Mouse (Mus musculus) T-cell, adult 2 months (primary cell): Measurements from ENCODE around the gene Crispld2.

ENCODE experiments used
- DNase-seq: peaks from one replicate; pipeline ENCODE4 v3.0.0; 2022; ENCODE audit warnings: low spot score

The Crispld2 gene

DNA sequence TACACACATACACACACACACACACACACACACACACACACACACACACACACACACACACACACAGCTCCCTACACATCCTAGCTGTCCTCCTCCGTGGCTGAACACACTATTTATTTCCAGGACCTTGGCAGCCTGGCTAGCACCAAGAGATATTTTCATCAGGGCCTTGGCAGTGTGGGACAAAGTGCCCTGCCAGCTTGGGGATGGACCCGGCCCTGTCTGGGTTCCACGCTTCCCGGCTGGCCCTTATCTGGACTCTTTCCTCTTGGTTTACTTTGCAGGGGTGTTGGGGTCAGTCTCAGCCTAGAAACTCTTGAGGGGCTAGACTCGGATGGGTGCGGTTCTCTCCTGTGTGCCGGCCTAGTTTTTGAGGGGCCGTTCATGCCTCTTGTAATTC lies 8.2 kb downstream of the Crispld2 start:
- DNase-seq, result no peak

DNA sequence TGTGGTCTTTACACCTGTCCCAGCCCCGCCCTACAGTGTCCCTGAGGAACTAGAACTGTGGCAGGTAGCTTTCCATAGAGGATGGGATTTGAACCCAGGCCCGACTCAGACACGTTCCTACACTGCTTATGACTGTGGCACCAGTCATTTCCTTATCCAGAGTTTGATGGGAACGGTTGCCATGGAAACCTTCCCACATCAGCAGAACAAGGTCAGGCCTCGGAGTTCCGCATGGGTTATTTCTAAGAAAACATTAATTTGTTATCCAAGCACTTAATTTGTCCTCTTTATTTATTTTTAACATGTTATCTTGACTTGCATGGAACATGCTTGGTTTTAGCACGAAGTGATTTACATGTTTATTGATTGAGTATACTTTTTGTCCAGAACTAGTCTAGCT lies 9.5 kb downstream of the Crispld2 start:
- no peak for DNase-seq

DNA sequence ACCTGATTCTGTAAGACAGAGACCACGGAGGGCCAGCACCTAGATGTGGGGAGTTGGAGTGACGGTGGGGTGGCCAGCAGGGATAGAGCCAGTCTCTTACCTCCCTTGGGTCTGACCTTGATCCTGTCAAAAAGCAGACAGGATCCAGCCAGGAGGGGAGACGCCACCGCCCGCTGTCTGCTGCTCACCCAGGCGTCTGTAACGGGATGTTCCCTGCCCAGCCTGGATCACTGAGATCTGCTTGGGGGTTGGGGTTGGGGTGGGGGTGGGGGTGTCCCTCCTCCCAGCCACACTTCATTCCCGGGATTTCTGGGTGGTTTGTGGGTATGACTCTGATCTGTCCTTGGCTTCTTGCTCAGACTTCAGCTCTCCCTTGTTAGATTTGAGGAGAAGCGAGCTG lies 10.1 kb downstream of the Crispld2 start:
- no peak for DNase-seq

DNA sequence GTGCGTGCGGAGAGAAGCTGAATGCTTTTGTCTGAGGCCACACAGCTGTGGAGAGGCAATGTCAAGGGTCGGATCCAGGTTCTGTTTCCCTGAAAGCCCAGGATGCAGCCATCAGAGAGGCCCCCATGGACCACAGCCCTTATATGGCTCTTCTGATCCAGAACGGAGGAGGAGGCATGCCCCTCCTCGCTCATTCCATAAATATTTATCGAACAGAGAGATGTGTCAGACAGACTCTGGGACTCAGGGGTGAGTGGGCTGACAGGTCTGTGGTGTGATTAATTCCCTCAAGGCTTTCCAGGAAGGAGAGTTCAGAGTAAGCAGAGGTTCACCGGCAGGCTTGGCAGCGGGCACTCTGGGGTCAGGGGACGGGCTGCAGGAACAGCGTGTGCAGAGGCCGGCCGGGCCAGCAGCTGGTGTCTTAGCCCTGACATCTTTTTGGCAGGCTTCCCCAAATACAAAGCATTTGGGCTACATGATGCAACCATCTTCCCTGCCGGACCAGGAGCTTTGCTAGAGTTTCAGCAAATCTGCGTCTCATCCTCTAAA lies 12.0 kb downstream of the Crispld2 start:
- DNase-seq, result no peak

DNA sequence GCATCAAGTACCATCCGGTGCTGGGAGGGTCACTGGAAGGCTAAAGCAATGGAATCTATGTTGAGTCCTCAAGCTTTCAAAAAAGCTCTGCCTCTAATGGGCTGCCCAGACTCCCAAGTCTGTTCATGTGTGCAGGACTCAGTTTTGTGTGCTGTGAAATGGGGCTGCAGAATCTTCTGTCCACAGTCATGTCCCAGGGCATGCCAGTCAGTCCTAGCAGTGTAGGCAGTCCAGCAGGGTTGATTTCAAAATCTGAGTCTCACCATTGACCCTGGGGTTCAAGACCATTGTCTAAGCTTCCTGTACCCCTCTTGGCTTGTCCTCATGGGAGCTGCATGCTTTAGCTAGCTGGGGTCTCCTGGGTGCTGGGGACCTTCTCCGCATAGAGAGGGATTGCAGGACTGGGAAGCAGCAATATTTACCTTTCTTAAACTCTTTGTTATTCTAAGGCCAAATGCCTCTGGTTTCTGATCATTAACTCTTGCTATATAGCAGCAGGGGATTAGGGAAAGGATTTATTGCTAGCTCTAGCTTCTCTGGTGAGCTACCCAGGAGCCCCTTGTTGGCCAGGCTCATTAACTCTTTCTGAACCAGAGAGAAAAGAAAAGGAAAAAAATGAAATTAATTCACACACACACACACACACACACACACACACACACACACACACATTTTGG lies 12.6 kb downstream of the Crispld2 start:
- no peak for DNase-seq

DNA sequence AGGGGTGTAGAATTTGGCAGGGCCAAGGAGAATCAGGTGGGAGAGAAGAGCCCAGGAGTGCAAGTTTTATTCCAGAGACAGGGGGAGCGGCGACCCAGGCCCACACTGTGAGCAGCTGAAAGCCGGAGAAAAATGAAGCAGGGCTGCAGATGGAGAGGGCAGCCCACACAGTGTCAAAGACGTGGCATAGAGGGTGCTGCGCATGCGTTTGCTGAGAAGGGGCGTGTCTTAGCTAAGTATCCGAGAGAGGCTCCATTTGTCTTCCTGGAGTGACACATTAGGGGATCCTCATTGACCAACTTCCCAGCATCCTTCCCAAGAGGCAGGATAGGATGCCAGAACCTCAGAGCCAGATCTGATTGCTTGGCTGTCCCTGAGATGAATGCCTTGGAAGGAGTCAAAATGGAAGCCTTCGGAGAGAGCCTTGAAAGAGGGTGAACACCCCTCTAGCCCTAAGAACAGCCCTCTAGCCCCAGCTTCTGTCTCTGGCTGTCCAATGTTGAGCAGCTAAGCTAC lies 14.5 kb downstream of the Crispld2 start:
- no peak for DNase-seq

DNA sequence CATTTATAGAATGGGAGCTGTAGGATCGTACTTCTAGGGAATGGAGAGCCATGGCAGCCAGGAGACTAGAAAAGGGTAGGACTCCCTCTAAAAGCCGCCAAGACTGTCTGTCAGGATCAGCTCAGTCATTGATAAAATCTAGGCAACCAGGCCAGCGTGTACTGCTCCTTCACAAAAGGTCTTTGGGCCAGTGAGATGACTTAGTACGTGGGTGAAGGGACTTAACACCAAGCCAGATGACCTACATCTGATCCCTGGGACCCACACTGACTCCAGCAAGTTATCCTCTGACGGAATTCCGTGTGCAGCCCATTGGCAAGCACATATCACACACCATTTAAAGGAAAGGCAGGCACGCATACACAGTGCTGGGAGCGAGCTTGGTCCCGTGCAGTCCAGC lies 14.9 kb downstream of the Crispld2 start:
- DNase-seq, result no peak

DNA sequence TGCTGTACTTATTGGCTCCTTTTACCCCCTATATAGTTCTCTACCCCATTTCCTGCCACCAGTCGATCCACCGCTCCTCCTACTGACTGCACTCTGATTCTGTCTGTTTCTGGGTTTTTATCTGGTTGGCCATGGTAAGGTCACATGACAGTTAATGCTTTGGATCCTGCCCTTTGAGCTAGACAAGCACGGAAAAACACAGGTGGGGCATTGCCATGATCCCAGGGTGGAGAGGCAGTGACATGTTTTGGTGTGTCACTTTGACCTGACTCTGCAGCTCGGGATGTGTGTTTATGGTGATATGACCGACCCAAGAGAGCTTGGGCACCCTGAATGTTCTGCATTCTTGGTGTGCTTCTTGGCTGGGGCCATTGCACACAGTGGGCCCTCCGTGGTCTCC lies 17.0 kb downstream of the Crispld2 start:
- DNase-seq, result no peak

DNA sequence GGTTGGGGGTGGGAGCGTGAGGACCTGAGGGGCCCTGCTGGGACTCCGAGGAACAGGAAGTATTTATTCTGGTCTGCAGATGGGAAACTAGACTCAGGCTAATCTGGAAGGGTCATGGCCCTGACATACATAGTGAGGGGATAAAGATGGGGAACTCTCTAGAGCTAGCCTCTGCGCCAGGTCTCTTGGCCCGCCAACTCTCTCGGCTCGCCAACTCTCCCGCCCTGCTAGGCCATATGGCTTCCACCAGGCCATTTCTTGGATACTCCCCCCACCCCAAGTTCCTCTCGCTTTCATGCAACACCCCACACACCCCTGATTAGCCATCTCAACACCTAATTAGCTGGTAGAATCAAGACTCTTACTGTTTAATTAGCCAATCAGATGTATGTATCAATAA lies 20.3 kb downstream of the Crispld2 start:
- no peak for DNase-seq

DNA sequence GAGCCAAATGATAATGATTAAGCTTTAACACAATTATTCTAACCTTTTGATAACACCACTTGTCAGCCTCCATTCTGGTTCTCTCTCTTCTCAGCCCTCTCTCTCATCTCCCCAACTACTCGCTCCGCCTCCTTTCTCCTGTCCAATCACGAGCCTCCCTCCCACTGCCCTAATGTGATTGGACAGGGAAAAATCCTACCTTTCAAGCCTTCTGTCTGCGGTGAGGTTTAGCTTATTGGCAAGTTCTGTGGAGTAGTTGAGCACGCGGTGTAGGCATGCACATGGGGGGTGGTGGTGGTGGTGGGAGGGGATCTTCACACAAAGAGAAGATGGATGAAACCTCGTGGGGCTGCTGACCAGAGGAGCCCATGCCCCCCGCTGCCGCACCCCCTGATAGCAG lies 20.7 kb downstream of the Crispld2 start:
- no peak for DNase-seq

DNA sequence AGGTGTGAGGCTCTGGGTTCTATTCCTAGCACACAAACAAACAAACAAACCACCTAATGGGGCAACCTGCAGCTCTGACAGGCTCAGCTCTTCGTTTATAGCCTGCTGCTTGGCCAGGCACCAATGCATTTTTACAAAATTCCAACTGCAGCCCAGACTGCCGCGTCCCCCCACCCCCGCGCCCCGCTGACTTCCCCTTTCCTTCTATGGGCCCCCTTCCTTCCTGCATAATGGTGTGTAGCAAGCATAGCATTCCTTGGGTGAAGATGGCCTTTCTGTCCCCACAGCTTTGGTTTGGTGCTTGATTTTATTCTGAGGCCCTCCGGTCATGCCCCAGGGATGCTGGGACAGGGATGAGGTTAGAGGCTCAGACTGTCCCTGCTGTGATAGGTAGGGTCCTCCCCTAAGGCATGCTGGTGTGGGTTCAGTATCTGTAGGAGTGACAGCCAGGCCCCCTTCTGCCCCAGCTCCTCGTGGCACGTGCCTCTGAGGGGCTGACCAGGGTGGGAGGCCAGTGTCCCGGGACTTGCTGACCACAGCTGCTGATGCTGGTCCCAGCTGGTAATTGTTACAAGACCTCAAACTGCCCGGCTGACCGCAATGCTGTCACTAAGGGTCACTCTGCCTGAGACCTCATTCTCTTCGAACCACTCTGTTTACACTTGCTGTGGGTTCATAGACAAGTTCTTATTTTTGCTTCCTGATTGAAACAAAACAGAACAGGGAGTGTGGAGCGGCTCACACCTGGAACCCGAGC lies 22.2 kb downstream of the Crispld2 start:
- no peak for DNase-seq

DNA sequence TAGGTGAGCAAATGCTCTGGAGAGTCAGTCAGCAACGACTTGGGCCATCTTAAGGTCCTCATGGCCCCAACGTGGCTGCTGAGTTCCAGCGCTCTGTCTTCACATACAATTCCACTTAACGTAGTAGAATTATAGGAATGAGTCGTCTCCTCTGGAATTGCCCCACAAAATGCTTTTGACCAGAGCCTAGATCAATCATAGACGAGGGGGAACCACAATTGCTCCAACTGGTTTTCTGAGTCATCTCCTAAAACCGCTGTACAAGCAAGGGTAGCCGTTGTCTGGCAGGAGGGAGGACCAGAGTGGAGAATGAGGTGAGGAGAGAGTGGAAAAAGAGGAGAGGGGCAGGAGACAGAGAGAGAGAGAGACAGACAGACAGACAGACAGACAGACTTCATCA lies 23.7 kb downstream of the Crispld2 start:
- no peak for DNase-seq

DNA sequence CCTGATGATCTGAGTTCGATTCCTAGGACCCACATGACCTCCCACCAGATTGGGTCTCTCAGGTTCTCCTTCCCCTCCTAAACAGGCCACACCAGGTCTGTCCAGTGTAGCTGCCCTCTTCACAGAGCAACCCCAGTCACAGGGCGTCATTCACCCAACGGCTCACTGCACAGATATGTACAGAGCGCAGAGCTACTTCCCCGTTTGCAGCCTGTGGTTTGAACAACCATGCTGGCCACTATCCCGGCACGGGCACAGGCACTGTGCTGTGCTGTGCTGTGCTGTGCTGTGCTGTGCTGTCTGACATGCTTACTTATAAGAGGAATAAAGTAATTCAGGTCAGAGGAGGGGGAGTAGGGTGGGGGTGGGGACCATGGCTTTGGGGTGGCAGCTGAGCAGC lies 24.2 kb downstream of the Crispld2 start:
- DNase-seq, result no peak

DNA sequence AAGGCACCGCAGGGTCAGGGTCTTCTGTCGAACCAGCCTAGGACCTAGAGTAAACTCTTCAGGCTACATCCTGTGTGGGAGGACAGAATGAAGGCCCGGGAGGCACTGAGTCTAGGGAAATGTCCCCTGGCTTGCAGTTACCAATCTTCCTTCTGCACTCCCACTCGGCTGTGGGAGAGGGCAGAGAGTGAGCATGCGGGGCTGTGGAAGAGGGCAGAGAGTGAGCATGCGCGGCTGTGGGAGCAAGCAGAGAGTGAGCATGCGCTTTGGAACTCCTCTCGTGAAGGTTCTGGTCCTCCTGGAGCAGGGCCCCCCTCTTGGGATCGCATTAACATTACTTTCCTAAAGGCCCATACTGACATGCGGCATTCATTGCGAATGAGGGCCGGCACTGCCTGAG lies 25.1 kb downstream of the Crispld2 start:
- no peak for DNase-seq

DNA sequence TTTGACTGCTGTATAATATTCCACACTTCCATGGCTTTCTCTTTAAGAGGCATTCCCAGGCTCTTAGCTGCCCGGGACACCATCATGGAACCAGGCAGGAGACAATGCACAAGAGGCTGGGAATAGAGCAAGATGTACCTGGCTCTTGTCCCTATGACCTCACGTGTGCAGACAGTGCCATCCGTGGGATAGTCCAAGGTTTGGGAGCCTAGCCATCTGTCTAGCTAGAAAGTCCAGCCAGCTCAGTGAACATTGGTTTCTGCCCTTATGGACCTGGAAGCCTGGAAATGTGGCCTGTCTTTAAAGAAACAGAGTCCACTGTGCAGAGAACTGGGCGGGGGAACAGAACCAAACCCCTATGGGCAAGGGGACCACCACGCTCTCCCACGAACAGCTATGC lies 25.5 kb downstream of the Crispld2 start:
- DNase-seq, result no peak

DNA sequence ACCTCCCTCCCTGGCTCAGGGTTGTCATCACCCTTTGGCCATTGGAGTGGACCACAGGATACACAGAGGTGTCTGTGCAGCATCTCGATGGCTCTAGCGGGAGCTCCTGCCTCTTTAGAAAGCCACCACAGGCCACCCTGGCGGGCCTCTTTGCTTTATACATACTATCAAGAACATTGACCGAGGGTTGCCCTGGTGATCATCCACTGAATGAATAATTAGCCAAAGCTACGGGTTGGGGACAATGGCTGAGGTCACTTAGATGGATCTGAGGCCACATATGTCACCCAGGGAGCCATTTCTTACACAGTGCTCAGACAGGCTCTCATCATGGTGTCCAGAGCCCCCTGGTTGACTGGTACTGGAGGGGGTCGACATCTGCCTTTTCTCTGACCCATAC lies 26.1 kb downstream of the Crispld2 start:
- DNase-seq, result no peak

DNA sequence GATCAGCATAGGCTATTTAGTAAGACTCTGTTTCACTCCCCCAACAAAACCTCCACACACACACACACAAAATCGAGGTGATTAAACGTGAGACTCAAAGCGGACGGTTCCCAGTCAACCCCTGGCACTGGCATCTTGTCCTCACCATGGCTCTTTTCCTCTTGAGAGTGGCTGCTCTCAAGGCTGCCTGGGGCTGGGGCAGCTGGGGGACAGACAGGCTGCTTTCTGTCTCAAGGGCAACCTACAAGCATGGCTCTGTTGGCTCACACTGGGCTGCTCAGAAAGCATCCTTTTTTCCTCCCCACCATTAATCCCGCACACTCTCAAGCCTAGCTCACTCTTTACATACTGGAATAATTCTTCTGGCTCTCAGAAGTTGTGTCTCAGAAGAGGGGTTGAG lies 27.1 kb downstream of the Crispld2 start:
- DNase-seq, result no peak

DNA sequence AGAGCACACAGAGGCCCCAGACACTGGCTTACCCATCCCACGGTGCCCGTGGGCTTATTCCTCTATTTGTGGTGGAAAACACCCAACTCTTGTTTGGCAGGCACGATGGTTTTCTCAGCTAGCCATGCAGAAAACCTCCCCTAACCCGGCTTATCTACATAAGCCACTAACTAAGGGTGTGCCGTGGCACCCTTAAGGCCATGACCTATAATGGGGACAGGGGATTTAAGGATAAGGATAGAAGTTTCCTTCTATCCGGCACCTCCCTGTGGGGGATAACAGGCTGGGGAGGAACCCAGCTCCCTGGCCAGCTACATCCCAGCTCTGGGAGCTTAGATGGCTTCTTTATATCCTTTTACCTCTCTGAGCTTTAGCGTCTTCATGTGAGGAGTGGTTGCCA lies 28.1 kb downstream of the Crispld2 start:
- DNase-seq, result no peak

DNA sequence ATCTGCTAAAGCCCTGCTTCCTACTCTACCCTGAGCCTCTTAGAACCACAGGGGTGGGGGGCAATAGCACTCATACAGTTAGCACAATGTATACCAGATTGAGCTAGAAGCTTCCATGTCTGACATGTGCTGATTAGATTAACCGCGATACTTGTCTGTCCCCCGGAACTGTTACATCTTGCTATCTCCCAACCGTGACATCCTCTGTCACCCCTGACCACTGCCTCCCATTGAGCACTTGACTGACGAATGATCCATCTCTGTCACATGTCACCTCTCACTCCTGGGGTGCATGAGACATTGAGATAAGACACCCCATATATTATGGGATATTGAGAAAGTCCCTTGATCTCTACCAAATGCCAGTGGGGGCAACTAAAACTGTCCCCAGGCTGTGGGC lies 34.0 kb downstream of the Crispld2 start:
- no peak for DNase-seq

DNA sequence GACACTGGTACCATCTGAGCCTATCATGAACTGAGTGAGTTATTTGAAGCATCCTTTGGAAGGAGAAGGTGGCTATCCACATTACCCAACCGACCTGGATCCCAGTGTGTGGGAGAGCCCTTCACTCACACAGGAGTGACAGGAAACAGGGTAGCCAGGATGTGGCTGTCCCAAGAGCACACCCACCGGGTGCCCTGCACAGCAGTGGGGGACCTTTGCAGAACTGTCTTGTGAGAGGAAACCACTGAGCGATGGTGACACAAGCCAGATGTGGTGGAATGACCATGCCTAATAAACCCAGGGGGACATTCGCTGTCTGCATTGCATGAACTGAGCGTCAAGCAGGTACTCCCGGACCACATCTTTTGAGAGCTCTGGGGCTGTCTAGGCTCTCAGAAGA lies 34.8 kb downstream of the Crispld2 start:
- DNase-seq, result no peak

DNA sequence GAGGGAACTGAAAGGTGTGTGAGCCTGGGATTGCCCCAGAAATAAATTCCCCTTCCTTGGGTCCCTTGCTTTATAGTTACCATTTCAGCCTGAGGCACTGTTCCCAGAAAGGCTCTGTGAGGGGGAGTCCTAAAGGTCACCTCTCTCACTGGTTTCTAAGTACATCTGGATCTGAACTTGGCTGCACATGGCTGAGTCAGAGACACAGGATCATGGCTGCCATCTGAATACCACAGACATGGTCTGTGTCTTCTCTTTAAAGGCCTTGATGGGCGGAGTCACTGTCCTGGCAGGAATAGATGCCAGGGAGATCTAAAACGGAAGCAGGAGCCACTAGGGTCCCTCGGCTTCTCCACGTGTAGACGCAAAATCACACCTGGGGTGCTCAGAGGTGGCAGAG lies 38.2 kb downstream of the Crispld2 start:
- DNase-seq, result no peak

DNA sequence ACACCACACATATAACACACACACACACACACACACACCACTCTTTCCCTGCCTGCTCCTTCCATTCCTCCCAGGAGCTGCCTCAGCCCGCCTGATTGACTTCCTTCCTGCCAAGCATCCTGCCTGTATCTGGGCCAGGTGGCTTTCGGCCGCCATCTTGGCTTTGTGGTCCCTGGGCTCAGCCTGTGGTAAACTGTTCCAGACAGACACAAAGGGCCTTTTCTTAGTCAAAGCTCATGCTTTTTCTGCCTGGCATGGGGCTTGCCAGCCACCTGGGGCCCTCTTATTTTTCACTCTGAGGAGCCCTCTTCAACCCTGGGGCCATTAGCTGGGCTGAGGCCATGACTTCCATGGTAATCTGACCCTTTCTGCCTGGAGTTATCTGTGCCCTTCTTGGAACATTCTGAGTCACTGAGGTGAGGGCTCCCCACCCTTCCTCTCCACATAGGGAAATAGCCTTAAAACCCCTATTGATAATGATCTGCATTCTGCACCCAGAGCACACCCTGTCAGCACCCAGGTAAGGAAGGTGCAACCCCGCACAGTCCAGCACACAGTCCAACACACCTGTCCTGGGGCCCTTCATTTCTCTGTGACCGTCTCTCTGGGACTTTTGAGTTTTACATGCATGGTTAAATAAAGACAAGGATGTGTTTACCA lies 40.4 kb downstream of the Crispld2 start:
- peak; percentile 8 for DNase-seq

DNA sequence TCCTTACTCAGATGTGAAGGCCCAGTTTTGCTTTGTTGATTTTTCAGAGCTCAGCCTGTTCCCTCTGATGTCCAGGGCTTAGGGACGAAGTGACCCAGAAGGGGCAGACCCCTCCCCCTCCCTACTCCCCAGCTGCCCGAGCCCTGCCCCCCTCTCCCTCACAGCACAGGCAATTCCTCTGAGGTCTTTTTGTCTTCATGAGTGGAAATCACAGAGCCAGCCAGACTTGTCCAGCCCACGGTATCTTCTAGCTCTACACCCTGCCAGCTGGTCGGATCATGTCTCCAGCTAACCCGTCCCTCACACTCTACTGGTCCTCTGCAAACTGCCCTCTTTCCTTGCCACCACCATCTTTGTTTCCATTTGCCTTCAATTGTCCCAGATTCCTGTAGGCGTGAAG lies 42.2 kb downstream of the Crispld2 start:
- DNase-seq, result no peak
